Mouse (Mus musculus): ENCODE measurements around the gene Hspb2. TPM values are rescaled to one million over a fixed set of nuclear protein-coding genes. Genes with fewer than 3 reads are reported as not detected.

Hspb2 gene
- polyA plus RNA-seq, 1 experiment: 20.0 TPM

- H3K27me3 ChIP-seq (replicated peaks; ENCODE audit: control insufficient read depth, insufficient read depth, low read length): no peaks in the 10 kb centered on the region
- TF ChIP-seq POLR2A (IDR thresholded peaks at IDR 0.05; ENCODE audit: low read depth, low read length): no peak
- no peak for TF ChIP-seq CTCF (conservative IDR thresholded peaks at IDR 0.05; ENCODE audit: insufficient read depth, insufficient read length, low read depth, low read length)
- H3K36me3 ChIP-seq (ENCODE audit: control insufficient read depth, insufficient read depth, low read length): no peaks in the 10 kb centered on the region
- WGBS: 57% methylated on average over 8 of the region's 8 CpGs
- peaks cover 7% of the 10 kb centered on the region; the same call in 1 of the 2 replicates for H3K4me1 ChIP-seq (ENCODE audit: control insufficient read depth, insufficient read depth, low read length)
- no peak overlapping the region for H3K4me3 ChIP-seq (ENCODE audit: insufficient read depth, low read depth, low read length)
- DNase-seq: no peak
- peak overlapping the region; percentile 19 for H3K27ac ChIP-seq (ENCODE audit: insufficient read depth, low read depth, low read length)
These were observed 26.1 kb downstream of the Hspb2 start for GRCm38 (mm10) chr9:50725921-50726590.

- TF ChIP-seq CTCF (conservative IDR thresholded peaks at IDR 0.05; ENCODE audit: insufficient read depth, insufficient read length, low read depth, low read length): no peak
- TF ChIP-seq POLR2A (IDR thresholded peaks at IDR 0.05; ENCODE audit: low read depth, low read length): no peak
These were observed 27.4 kb downstream of the Hspb2 start for GRCm38 (mm10) chr9:50724661-50725330.

DNA sequence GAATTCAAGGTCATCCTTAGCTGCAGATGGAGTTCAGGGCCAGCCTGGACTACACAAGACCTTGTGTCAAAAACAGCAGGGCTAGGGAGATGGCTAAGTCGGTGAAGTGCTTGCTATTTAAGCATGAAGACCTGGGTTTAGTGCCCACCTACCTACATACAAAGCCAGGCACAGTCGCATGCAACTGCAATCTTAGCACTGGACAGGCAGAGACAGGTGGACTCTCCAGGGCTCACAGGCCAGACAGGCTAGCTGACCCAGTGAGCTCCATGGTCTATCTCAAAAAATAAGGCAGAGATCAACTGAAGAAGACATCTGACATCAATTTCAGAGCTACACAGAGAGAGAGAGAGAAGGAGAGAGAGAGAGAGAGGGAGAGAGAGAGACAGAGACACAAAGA lies 28.0 kb downstream of the Hspb2 start:
- no peak for TF ChIP-seq CTCF (conservative IDR thresholded peaks at IDR 0.05; ENCODE audit: insufficient read depth, insufficient read length, low read depth, low read length)
- TF ChIP-seq POLR2A (IDR thresholded peaks at IDR 0.05; ENCODE audit: low read depth, low read length): no peak
- H3K4me1 ChIP-seq (ENCODE audit: control insufficient read depth, insufficient read depth, low read length): peaks cover 7% of the 10 kb centered on the region; the same call in 1 of the 2 replicates
- 83% methylated on average over 2 of the region's 2 CpGs for WGBS
- no peaks in the 10 kb centered on the region for H3K36me3 ChIP-seq (ENCODE audit: control insufficient read depth, insufficient read depth, low read length)
- no peak overlapping the region for H3K4me3 ChIP-seq (ENCODE audit: insufficient read depth, low read depth, low read length)
- DNase-seq: no peak
- H3K27me3 ChIP-seq (replicated peaks; ENCODE audit: control insufficient read depth, insufficient read depth, low read length): no peaks in the 10 kb centered on the region
- no peak overlapping the region for H3K27ac ChIP-seq (ENCODE audit: insufficient read depth, low read depth, low read length)

More at GRCm38 (mm10) chr9:50724661-50725330, 27.4 kb downstream of the Hspb2 start:
- Histone ChIP-seq H3K27me3 (replicated peaks; ENCODE audit: control insufficient read depth, insufficient read depth, low read length) (no peaks in the 10 kb centered on the region), H3K4me1 (ENCODE audit: control insufficient read depth, insufficient read depth, low read length) (peaks cover 7% of the 10 kb centered on the region; the same call in 1 of the 2 replicates), H3K36me3 (ENCODE audit: control insufficient read depth, insufficient read depth, low read length) (no peaks in the 10 kb centered on the region), H3K27ac (ENCODE audit: insufficient read depth, low read depth, low read length) (no peak overlapping the region), H3K4me3 (ENCODE audit: insufficient read depth, low read depth, low read length) (no peak overlapping the region)
- DNase-seq: no peak
- 48% methylated on average over 3 of the region's 3 CpGs for WGBS

- Histone ChIP-seq H3K27me3 (replicated peaks; ENCODE audit: control insufficient read depth, insufficient read depth, low read length) (no peaks in the 10 kb centered on the region), H3K27ac (ENCODE audit: insufficient read depth, low read depth, low read length) (peak overlapping the region; percentile 35; the same call in 1 of the 2 replicates), H3K4me1 (ENCODE audit: control insufficient read depth, insufficient read depth, low read length) (peaks cover 6% of the 10 kb centered on the region; the same call in 1 of the 2 replicates), H3K36me3 (ENCODE audit: control insufficient read depth, insufficient read depth, low read length) (no peaks in the 10 kb centered on the region), H3K4me3 (ENCODE audit: insufficient read depth, low read depth, low read length) (no peak overlapping the region)
- WGBS: 32% methylated on average over 7 of the region's 7 CpGs
- DNase-seq: peak; percentile 74
- TF ChIP-seq POLR2A (IDR thresholded peaks at IDR 0.05; ENCODE audit: low read depth, low read length) (no peak), CTCF (conservative IDR thresholded peaks at IDR 0.05; ENCODE audit: insufficient read depth, insufficient read length, low read depth, low read length) (no peak)
These were observed 28.7 kb downstream of the Hspb2 start for GRCm38 (mm10) chr9:50723406-50723805.

GRCm38 (mm10) chr9:50722451-50722911 lies 29.7 kb downstream of the Hspb2 start:
- TF ChIP-seq CTCF (conservative IDR thresholded peaks at IDR 0.05; ENCODE audit: insufficient read depth, insufficient read length, low read depth, low read length) (no peak), POLR2A (IDR thresholded peaks at IDR 0.05; ENCODE audit: low read depth, low read length) (no peak)
- no peaks in the 10 kb centered on the region for H3K27me3 ChIP-seq (replicated peaks; ENCODE audit: control insufficient read depth, insufficient read depth, low read length)
- WGBS: 75% methylated on average over 8 of the region's 8 CpGs
- DNase-seq: no peak
- no peak overlapping the region for H3K27ac ChIP-seq (ENCODE audit: insufficient read depth, low read depth, low read length)
- H3K4me3 ChIP-seq (ENCODE audit: insufficient read depth, low read depth, low read length): no peak overlapping the region
- no peaks in the 10 kb centered on the region for H3K36me3 ChIP-seq (ENCODE audit: control insufficient read depth, insufficient read depth, low read length)
- H3K4me1 ChIP-seq (ENCODE audit: control insufficient read depth, insufficient read depth, low read length): peaks cover 3% of the 10 kb centered on the region; the same call in 1 of the 2 replicates

DNA sequence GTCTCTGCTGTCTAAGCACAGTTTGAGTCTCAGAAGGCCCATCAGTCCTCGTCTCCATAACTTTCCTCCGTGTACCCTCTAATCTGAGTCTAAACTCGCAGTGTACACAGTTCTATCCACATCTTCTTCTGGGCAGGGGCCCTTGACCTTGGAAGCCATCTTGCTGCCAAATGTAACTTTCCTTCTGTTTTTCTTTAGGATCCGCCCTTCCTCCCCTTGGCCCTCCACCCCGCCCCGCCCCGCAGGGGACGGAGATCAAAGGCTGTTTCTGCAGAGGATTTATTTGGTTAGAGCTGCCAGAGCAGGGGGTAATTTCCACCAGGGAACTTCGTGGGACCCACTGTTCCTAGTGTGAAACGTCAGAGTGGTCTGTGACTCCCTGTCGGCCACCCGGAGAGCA lies 31.1 kb downstream of the Hspb2 start:
- no peak overlapping the region for H3K4me3 ChIP-seq (ENCODE audit: insufficient read depth, low read depth, low read length)
- TF ChIP-seq CTCF (conservative IDR thresholded peaks at IDR 0.05; ENCODE audit: insufficient read depth, insufficient read length, low read depth, low read length) (no peak), POLR2A (IDR thresholded peaks at IDR 0.05; ENCODE audit: low read depth, low read length) (no peak)
- no peak for DNase-seq
- H3K36me3 ChIP-seq (ENCODE audit: control insufficient read depth, insufficient read depth, low read length): no peaks in the 10 kb centered on the region
- no peak overlapping the region for H3K27ac ChIP-seq (ENCODE audit: insufficient read depth, low read depth, low read length)
- WGBS: 37% methylated on average over 12 of the region's 12 CpGs
- peaks cover 3% of the 10 kb centered on the region; the same call in 1 of the 2 replicates for H3K4me1 ChIP-seq (ENCODE audit: control insufficient read depth, insufficient read depth, low read length)
- H3K27me3 ChIP-seq (replicated peaks; ENCODE audit: control insufficient read depth, insufficient read depth, low read length): no peaks in the 10 kb centered on the region

GRCm38 (mm10) chr9:50718878-50719277 lies 33.3 kb downstream of the Hspb2 start:
- H3K36me3 ChIP-seq (ENCODE audit: control insufficient read depth, insufficient read depth, low read length): no peaks in the 10 kb centered on the region
- no peaks in the 10 kb centered on the region for H3K27me3 ChIP-seq (replicated peaks; ENCODE audit: control insufficient read depth, insufficient read depth, low read length)
- DNase-seq: no peak
- peaks cover 3% of the 10 kb centered on the region; the same call in 1 of the 2 replicates for H3K4me1 ChIP-seq (ENCODE audit: control insufficient read depth, insufficient read depth, low read length)
- no peak for TF ChIP-seq POLR2A (IDR thresholded peaks at IDR 0.05; ENCODE audit: low read depth, low read length)
- no peak for TF ChIP-seq CTCF (conservative IDR thresholded peaks at IDR 0.05; ENCODE audit: insufficient read depth, insufficient read length, low read depth, low read length)
- 61% methylated on average over 4 of the region's 4 CpGs for WGBS
- no peak overlapping the region for H3K27ac ChIP-seq (ENCODE audit: insufficient read depth, low read depth, low read length)
- H3K4me3 ChIP-seq (ENCODE audit: insufficient read depth, low read depth, low read length): no peak overlapping the region
